Mouse (Mus musculus) heart, embryonic 12.5 days (tissue): ENCODE measurements around the gene Ncdn. TPM values are rescaled to one million over a fixed set of nuclear protein-coding genes. Genes with fewer than 3 reads are reported as not detected.

Experiments
- ATAC-seq: fragments of 200-750 bp; cut with Nextera tagmentation; 2 replicates; pipeline ENCODE4 v1.8.0; 2017; ENCODE audit warnings: moderate TSS enrichment, moderate library complexity; ENCODE audit not compliant: insufficient number of reproducible peaks, low FRiP score
- H3K27ac ChIP-seq: fragments of 300-500 bp; sonication (generic); 2 replicates; pipeline ENCODE4 v1.5.1; 2016; ENCODE audit warnings: mild to moderate bottlenecking, moderate library complexity; ENCODE audit not compliant: poor library complexity, severe bottlenecking
- H3K27me3 ChIP-seq: fragments of 300-500 bp; sonication (generic); replicated peaks from 2 replicates; pipeline ENCODE4 v1.6.1; 2016; ENCODE audit warnings: mild to moderate bottlenecking, moderate library complexity
- H3K36me3 ChIP-seq: fragments of 300-500 bp; sonication (generic); 2 replicates; pipeline ENCODE4 v1.6.1; 2016; ENCODE audit warnings: mild to moderate bottlenecking, moderate library complexity
- H3K4me1 ChIP-seq: fragments of 300-500 bp; sonication (generic); replicated peaks from 2 replicates; pipeline ENCODE4 v1.6.1; 2016; ENCODE audit warnings: mild to moderate bottlenecking
- H3K4me2 ChIP-seq: fragments of 300-500 bp; sonication (generic); 2 replicates; pipeline ENCODE4 v1.6.1; 2016; ENCODE audit warnings: mild to moderate bottlenecking, moderate library complexity
- H3K4me3 ChIP-seq: fragments of 300-500 bp; sonication (generic); 2 replicates; pipeline ENCODE4 v1.5.1; 2016; ENCODE audit warnings: mild to moderate bottlenecking
- H3K9ac ChIP-seq: fragments of 300-500 bp; sonication (generic); 2 replicates; pipeline ENCODE4 v1.6.1; 2016; ENCODE audit warnings: mild to moderate bottlenecking, moderate library complexity
- H3K9me3 ChIP-seq: fragments of 300-500 bp; sonication (generic); replicated peaks from 2 replicates; pipeline ENCODE4 v1.6.1; 2016; ENCODE audit warnings: mild to moderate bottlenecking, moderate library complexity
- WGBS: fragments of 180-500 bp; shearing (Covaris S2); methylation state at CpG from one replicate; pipeline ENCODE4 v1.1.7; 2016; 5-methylcytosine and 5-hydroxymethylcytosine counted together
- polyA plus RNA-seq: library from polyadenylated mRNA; unstranded; fragments of >200 nt; fragmentation: Nextera tagmentation; extraction: Ambion mirVana; gene quantifications from 2 replicates; pipeline ENCODE4 v1.2.1, GENCODE M21; 2016

Gene Ncdn
- polyA plus RNA-seq, 1 experiment from 2014 or later, result 31.3 TPM

- Histone ChIP-seq H3K4me2 (peak overlapping the region; percentile 50), H3K4me1 (peaks cover 14% of the 10 kb centered on the region; the same call in 1 of the 2 replicates), H3K9me3 (no peaks in the 10 kb centered on the region), H3K27ac (no peak overlapping the region), H3K27me3 (peaks cover 37% of the 10 kb centered on the region), H3K4me3 (no peak overlapping the region), H3K9ac (no peak overlapping the region), H3K36me3 (peaks cover 27% of the 10 kb centered on the region)
- peak; percentile 56; the same call in 1 of the 2 replicates for ATAC-seq
- WGBS, result 4% methylated on average over 12 of the region's 12 CpGs
Observed at GRCm38 (mm10) chr4:126741448-126741847, 11.8 kb downstream of the Ncdn start.

DNA sequence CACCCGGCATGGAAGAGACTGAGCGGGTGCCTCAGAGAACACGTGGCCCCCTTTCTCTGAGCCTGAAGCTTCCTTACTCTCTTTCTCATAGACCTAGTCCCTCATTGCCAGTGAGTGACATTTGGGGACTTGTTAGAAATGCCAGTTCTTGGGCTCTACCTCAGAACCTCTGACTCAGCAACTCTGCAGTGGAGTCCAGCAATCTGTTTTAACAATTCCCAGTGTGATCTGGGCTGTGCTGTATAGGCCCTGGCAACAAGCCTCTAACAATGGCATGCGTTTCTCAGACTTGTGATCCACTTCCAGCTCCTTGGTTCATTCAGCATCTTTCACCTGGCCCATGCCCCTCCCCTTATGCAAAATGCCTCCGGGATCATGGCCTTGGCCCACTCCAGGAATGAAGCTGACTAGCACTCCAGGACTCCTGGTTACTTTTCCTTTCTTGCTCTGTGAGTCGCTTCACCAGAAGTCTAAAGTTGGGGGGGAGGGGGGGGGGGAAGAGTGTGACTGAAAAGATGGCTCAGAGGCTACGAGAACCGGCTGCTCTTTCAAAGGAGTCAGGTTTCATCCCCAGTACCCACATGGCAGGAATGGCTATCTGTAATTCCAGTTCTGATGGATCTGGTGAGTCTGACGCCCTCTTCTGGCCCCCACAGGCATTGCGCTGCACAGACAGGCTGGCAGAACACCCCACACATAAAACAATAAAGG, 13.1 kb downstream of the Ncdn start:
- Histone ChIP-seq H3K27ac (no peak overlapping the region), H3K4me1 (peaks cover 24% of the 10 kb centered on the region), H3K4me3 (no peak overlapping the region), H3K27me3 (peaks cover 50% of the 10 kb centered on the region), H3K4me2 (no peak overlapping the region), H3K9ac (no peak overlapping the region), H3K36me3 (peaks cover 14% of the 10 kb centered on the region), H3K9me3 (no peaks in the 10 kb centered on the region)
- WGBS, result 22% methylated on average over 10 of the region's 10 CpGs
- ATAC-seq, result no peak

DNA sequence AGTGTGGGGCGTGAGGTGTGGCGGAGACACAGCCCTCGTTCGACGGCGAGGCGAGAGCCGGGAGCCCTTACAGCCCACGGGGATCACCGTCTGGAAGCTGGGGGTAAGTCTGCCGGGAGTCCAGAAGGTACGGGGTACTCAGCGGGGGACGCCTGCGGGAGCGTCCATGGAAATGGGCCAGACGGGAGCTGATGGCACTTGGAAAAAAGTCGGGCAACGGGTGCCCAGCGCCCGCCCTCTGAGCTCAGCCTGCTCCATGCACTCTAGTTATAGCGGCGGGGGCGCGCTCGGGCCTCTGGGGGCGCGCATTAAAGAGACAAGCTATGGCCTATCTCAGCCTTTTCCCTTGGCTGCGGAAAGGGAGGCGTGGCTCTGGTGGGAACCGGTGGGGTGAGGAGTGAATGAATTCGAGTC, 17.2 kb downstream of the Ncdn start, which contains the start of gene Tfap2e:
Tfap2e (minus strand) TSS at position 240 of the 414 bp plus-strand sequence.
- Histone ChIP-seq H3K9me3 (no peaks in the 10 kb centered on the region), H3K27me3 (peaks cover 90% of the 10 kb centered on the region), H3K36me3 (no peaks in the 10 kb centered on the region), H3K9ac (peak within 1 kb of the TSS; percentile 59), H3K4me3 (peak within 1 kb of the TSS; percentile 45), H3K4me1 (peaks cover 20% of the 10 kb centered on the region), H3K4me2 (peak within 1 kb of the TSS; percentile 74), H3K27ac (no peak within 1 kb of the TSS)
- 1% methylated on average over 32 of the region's 32 CpGs for WGBS
- peak; percentile 40; the same call in 1 of the 2 replicates for ATAC-seq

- Histone ChIP-seq H3K36me3 (no peaks in the 10 kb centered on the region), H3K27me3 (peaks cover 95% of the 10 kb centered on the region), H3K4me2 (peak overlapping the region; percentile 74), H3K4me1 (peaks cover 20% of the 10 kb centered on the region), H3K9ac (peak overlapping the region; percentile 59), H3K9me3 (no peaks in the 10 kb centered on the region), H3K4me3 (peak overlapping the region; percentile 45), H3K27ac (no peak overlapping the region)
- peak; percentile 37 for ATAC-seq
- 2% methylated on average over 58 of the region's 62 CpGs for WGBS
Observed at GRCm38 (mm10) chr4:126735382-126736000, 17.7 kb downstream of the Ncdn start.

DNA sequence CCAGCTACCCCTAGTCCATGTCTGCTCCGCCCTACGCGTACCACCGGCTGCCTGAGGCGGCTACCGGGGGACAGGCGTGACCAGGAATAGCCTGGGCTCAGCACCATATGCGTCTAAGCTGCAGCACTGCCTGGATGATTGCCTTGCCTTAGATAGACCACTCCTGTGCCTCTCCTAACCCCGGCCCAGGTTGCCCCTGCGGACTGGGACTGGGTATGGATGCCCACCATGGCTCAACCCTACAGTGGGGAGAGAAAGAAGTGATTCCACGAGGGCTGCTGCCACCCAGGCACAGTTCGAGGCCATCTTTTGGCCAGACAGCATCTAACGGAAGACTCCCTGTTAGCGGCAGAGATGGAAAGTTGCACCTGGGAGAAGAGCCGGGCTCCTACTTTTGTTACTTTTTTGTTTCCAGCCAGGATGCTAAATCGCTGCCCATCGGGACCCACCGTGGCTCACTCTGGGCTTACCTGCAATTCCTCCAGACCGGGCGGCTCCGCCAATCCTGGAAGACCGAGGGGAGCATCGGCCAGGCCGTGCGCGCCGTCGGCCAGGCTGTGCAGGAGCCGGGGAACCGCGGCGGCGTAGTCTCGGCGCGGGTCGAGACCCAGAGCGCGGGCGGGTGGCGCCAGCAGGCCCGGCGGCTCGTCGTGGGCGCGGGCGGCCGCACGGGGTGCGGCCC, 18.4 kb downstream of the Ncdn start:
- ATAC-seq, result 0 out of 2 replicates have a peak, but pooled peaks have one; percentile 43
- Histone ChIP-seq H3K4me1 (peaks cover 20% of the 10 kb centered on the region), H3K4me3 (peak overlapping the region; percentile 45), H3K9ac (peak overlapping the region; percentile 59), H3K36me3 (no peaks in the 10 kb centered on the region), H3K9me3 (no peaks in the 10 kb centered on the region), H3K27ac (no peak overlapping the region), H3K4me2 (peak overlapping the region; percentile 74), H3K27me3 (peaks cover 99% of the 10 kb centered on the region)
- WGBS, result 4% methylated on average over 51 of the region's 51 CpGs

DNA sequence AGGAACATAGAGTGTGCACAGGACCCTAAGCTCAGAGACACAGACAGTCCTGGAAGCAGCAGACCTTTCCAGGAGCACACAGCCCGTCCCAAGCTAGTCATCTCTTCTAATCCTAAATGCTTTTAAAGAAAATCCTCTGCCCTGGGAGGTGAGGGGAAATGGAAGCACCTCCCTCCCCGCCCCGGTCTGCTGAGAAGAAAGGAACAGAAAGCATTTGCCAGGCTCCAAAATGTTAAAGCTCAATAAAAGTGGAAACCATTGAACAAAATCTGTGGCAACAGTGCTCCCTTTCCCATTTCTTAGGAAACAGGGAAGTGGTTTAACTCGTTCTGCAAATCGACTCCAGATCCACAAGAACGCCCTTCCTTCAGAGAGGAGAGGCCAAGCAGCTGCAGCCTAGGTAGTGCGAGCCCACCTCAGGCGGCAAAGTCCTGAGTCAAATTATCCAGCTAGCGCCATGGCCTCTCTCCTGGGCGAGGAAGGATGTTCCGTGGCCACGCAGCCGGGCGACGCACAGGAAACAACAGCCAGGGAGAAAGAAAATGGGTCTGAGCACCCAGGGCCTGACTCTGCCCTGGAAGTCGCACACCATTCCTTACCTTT, 19.1 kb downstream of the Ncdn start:
- no peak overlapping the region for H3K9ac ChIP-seq
- 3% methylated on average over 16 of the region's 16 CpGs for WGBS
- no peak overlapping the region for H3K4me3 ChIP-seq
- H3K4me2 ChIP-seq, result no peak overlapping the region
- peaks cover 99% of the 10 kb centered on the region for H3K27me3 ChIP-seq
- H3K9me3 ChIP-seq, result no peaks in the 10 kb centered on the region
- peaks cover 20% of the 10 kb centered on the region for H3K4me1 ChIP-seq
- no peaks in the 10 kb centered on the region for H3K36me3 ChIP-seq
- no peak for ATAC-seq
- H3K27ac ChIP-seq, result no peak overlapping the region

DNA sequence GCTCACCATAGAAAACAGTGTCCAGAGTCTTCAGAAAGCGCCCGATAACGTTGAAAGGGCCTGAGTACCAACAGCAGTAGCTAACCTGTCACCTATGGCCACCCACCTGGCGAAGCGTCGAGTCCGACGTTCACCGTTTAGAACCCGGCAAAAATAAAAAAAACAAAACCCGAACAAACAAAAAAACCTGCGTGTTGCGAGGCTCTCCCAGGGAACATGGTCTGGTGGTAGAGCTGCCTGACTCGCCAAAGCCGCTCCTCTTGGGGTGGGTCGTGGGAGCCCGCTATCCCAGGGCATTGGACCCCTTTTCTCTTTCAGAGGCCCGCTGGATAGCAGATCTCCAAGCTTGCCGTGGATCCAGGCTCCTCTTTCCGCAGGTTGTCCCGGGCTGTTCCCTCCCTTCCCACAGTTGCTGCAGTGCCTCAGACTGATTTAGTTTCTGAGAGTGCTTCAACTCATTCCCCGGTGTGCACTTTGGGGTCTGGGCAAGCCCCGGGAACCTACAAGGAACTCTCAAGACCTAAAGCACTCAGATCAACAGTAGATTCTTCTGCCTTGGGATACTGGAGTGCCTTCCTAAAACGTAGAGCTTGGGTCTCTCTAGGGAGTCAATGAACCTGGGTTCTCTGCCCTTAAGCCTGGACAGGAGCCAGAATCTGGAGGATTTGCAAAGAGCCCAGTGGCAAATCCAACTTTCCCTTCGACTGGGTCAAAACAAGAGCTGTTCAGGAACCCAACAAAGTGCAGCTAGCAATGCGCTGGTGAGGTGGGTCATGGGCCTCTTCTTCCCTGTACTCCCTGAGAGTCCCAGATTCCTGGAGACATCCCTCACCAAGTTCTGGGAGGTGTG, 20.5 kb downstream of the Ncdn start:
- Histone ChIP-seq H3K9me3 (no peaks in the 10 kb centered on the region), H3K9ac (no peak overlapping the region), H3K4me3 (peak overlapping the region; percentile 8), H3K4me1 (peaks cover 20% of the 10 kb centered on the region), H3K27ac (no peak overlapping the region), H3K27me3 (peaks cover 90% of the 10 kb centered on the region), H3K4me2 (peak overlapping the region; percentile 34), H3K36me3 (no peaks in the 10 kb centered on the region)
- no peak for ATAC-seq
- 8% methylated on average over 26 of the region's 26 CpGs for WGBS

DNA sequence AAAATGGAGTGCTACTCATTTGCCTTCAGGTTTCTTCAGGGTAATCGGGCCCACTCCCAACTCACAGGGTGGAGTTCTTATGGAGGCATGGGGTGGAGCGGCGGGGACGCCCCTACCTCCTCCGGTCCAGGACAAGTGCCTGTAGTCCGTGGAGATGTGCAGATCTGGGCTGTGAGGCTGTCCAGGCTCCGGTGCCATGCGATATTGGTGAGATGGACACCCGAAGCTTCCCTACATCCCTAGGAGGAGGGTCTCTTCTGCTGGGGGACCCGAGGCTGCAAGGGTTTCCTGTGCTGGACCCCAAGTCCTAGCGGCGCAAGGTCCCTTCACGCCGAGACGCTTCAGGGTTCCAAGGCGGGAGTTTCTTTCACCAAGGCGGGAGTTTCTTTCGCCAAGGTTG, 21.1 kb downstream of the Ncdn start:
- WGBS, result 3% methylated on average over 18 of the region's 18 CpGs
- peaks cover 84% of the 10 kb centered on the region for H3K27me3 ChIP-seq
- H3K4me1 ChIP-seq, result peaks cover 20% of the 10 kb centered on the region
- peak overlapping the region; percentile 34 for H3K4me2 ChIP-seq
- H3K27ac ChIP-seq, result no peak overlapping the region
- peak overlapping the region; percentile 8 for H3K4me3 ChIP-seq
- no peak overlapping the region for H3K9ac ChIP-seq
- no peaks in the 10 kb centered on the region for H3K9me3 ChIP-seq
- ATAC-seq, result no peak
- H3K36me3 ChIP-seq, result no peaks in the 10 kb centered on the region

DNA sequence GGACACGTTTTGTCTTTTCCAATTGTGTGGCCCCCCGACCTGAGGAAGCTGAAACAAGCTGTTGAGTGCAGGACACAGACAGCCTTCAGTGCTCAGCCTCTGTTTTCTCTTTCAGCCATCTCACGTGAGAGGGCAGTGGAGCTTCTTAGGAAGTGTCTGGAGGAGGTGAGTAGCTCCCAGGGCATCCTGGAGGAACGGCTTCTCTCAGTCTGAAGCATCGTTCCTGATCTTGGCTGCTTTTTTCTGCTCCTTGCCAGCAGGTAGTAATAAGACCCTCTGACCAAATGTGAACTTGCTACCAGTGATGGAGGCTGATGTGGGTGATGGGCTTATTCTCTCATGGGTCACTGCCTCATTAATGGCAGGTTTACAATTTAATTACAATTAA, 45.8 kb downstream of the Ncdn start:
- Histone ChIP-seq H3K9me3 (no peaks in the 10 kb centered on the region), H3K4me2 (no peak overlapping the region), H3K9ac (no peak overlapping the region), H3K27ac (no peak overlapping the region), H3K36me3 (peaks cover 76% of the 10 kb centered on the region), H3K4me1 (no peaks in the 10 kb centered on the region), H3K27me3 (no peaks in the 10 kb centered on the region), H3K4me3 (no peak overlapping the region)
- no peak for ATAC-seq
- 87% methylated on average over 5 of the region's 5 CpGs for WGBS

DNA sequence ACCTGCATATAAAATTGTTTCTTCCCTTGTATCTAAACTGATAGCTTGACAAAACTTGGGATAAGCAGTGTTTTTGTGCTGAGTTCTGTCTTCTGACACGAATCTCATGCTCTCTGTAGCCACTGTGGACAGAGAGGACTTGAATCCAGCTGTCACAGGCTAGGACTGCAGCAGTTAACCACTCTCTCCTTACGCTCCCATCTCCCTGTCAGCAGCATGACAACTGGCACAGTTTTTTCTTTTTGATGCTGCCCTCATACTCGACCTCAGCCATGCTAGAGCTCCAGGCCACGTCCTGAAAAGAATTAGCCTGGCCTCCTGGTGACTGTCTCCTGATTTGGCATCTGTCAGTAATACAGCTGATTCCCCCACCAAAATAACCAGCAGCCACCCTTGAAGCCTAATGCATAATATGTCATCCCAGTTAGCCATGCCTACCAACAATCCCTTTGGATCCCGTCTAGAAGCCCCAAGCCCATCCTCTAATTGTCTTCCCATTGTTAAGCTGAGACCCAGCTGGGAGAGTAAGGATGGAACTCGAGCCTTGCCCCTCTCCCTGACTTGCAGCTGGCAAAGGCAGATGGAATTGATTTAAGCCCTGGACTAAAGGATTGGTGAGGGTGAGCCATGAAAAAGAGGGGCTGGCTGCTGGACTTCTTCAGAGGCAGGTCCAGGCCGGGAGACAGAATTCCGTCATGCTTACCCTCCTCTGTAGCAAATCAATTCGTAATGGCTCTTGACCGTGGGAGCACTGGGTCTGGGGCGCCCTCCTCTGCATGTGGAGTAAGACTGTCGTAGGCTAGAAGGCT, 46.4 kb downstream of the Ncdn start:
- Histone ChIP-seq H3K27me3 (no peaks in the 10 kb centered on the region), H3K27ac (no peak overlapping the region), H3K4me1 (no peaks in the 10 kb centered on the region), H3K9me3 (no peaks in the 10 kb centered on the region), H3K9ac (no peak overlapping the region), H3K4me2 (no peak overlapping the region), H3K36me3 (peaks cover 77% of the 10 kb centered on the region), H3K4me3 (no peak overlapping the region)
- 76% methylated on average over 12 of the region's 12 CpGs for WGBS
- ATAC-seq, result no peak
